Mouse (Mus musculus) bone marrow, adult 2 months (tissue): Measurements from ENCODE around the gene Adam11.

Experiments
- CTCF ChIP-seq: fragments of 200-500 bp; IDR thresholded peaks from 2 replicates; pipeline ENCODE4 v1.5.1; 2011; ENCODE audit warnings: low read length, control low read depth; ENCODE audit not compliant: control insufficient read depth, insufficient read depth
- POLR2A ChIP-seq: fragments of 200-500 bp; IDR thresholded peaks from 2 replicates; pipeline ENCODE4 v1.6.1; 2011; ENCODE audit warnings: low read depth, mild to moderate bottlenecking, control low read depth, low read length, borderline replicate concordance; ENCODE audit not compliant: control insufficient read depth

GRCm38 (mm10) chr11:102728614-102729013 lies 32.6 kb upstream of the Adam11 start:
- TF ChIP-seq POLR2A: no peak
- no peak for TF ChIP-seq CTCF
